Mouse (Mus musculus) c-Kit-positive CD71-positive TER-119-positive erythroid progenitor cells, embryonic 14.5 days (primary cell): ENCODE data around the gene Elf1.
"Not testable (repeated sequence)": the region's sequence is repeated elsewhere in the genome, so short reads cannot be mapped to it uniquely, and the experiment has no call there.

Experiments
- DNase-seq: peaks from one replicate; pipeline ENCODE4 v3.0.0-alpha.2; 2013; ENCODE audit warnings: low spot score

Gene Elf1

DNA sequence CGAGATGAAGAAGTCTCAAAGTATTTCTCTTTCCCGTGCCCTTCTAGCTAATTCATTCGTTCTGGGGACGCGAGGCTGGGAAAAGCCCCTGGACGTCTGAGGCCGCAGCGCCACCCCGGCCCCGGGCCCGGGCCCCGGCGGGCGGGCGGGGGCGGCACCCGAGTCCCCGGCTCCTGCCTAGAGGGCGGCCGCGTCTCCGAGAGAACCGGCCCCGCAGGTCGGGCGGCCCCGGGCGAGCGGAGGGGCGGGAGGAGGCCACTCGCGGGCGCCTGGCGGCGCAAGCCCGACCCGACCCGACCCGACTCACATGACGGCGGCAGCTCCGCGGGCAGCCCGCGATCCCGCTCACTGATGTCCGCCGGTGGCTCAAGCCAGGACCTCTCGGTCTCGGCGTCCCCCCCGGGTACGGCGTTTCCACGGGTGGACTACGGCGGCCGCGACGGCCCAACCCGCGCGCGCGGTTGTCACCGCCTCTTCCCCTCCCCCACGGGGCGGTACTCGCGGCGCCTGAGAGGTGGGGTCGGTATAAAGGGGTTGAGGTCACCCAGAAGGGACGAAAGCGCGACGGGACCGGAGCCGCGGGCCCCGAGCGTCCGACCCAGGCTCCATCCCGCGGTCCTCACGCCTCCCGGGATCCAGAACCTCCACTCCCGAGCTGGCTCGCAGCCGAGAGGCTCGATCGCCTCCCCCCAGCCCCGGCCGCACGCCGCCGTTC lies at the start of gene Elf1:
Gene Elf1 (plus strand): TSS at position 571 of the 715 bp plus-strand sequence.
- DNase-seq: peak; percentile 76

DNA sequence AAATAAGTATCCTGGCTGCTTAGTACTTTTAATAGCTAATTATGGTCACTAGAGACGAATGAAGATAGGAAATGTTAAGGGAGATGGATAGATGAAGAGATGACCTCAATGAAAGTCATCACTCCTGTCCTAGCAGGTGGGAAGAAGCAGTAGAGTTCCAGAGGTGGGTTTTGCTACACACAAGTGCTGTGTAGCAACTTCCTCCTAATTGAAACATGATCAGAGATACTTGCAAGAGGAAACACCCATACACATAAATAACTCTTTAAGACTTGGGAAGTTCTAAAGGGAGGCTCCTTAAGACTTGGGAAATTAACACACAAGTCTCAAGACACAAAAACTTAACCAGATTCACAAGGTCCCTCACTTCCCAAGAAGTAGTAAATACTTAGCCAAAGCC lies 46.9 kb upstream of the Elf1 start:
- DNase-seq: no peak

DNA sequence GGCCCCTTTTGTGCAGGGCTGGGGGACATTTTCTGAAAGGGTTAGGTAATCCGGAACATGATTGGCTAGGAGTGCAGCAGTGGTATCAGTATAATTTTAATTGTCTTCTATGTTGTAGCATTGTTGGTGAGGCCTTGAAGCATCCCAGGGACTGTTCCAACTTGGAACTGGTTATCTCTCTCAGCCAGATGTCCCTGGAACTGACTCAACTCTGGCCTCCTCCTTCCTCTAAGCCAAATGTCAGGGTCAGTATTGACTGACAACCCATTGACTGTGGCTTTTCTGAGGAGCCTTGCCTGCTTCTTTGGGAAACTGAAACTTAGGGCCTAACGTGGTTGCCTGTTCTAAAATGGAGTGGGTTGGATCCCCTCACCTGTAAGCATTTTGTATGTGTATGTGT lies 40.3 kb upstream of the Elf1 start:
- no peak for DNase-seq

DNA sequence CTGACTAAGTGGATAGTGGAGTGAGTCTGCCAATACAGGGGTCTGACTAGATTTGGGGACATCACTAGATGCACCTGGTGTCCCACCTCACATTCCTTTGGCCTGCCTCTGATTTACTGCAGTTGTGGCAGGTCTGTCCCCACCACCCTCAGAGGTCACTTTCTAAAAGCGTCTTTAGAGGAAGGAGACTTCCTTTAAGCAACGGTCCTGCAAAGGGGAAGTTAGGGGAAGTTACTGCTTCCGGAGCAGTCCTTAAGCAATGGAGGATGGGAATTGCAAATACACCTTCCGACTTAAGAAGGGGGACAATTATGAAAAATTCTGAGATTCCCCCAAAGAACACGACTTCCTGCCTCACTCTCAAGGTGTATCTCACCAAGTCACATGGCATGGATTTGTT lies 39.6 kb upstream of the Elf1 start:
- no peak for DNase-seq

DNA sequence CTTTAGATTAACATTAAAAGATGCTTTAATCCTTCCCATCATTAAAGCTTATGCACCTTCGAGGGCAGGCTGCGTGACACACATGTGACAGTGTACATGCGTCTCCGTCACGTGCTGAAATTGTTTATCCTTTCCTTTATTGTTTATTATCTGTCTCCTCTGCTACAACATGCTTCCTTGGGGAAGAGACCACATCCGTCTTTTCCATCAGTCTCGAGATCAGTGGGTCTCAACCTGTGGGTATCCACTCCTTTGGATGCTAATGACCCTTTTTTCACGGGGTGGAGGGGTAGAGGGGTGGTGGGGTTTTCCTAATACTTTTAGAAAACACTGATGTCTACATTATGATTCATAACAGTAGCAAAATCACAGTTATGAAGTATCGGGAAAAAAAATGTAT lies 36.4 kb upstream of the Elf1 start:
- DNase-seq: no peak

DNA sequence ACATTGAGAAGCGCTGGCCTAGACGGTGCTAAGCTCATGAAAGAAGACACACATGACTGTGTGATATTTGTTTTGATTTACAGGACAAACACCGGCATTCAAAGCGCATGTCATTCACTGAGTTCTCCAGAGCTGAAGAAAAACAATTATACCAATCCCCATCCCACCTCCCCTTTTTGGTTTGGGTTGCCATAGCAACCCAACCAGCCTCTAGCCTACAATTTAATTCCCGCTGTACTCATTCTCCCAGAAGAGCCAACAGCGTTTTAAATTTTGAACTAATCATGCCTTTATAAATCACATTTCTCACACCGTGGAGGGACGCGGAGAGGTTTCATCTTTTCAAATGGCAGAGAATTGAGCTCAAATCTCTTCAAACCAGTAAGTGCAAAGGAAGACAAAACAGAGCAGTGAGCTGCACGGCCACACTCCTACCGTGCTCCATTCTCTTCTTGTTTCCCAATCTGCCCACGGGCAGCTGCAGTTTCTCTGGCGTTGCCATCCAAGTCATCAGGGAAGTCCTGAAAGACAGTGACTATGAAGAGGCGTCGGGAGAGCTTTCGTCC lies 35.9 kb upstream of the Elf1 start:
- DNase-seq: no peak

DNA sequence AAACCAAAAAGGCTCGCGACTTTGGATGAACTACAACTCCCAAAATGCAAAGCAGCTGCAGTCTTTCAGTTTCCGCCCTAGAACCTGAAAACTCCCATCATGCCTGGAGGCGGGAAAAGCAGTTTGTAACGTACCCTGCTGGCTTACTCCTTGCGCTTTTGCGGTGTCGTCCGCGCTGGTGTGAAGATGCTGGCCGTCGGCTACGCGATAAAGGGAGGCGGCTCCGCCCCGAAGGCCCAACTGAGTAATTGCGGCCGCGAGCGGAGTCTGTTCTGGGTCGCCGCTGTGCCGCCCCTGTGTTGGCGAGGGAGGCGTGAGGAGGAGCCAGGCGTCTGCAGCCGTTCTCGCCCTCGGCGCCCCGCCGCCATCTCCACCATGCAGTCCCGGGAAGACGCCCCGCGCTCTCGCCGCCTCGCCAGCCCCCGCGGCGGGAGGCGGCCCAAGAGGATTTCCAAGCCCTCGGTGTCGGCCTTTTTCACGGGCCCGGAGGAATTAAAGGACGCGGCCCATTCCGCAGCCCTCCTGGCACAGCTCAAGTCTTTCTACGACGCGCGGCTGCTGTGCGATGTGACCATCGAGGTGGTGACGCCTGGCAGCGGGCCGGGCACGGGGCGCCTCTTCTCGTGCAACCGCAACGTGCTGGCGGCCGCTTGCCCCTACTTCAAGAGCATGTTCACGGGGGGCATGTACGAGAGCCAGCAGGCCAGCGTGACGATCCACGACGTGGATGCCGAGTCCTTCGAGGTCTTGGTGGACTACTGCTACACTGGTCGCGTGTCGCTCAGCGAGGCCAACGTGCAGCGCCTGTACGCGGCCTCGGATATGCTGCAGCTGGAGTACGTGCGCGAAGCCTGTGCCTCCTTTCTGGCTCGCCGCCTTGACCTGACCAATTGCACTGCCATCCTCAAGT lies 29.1 kb upstream of the Elf1 start, which contains the start of gene Kbtbd6:
Gene Kbtbd6 (plus strand): TSS at position 155 of the 910 bp plus-strand sequence.
- DNase-seq: peak; percentile 91

DNA sequence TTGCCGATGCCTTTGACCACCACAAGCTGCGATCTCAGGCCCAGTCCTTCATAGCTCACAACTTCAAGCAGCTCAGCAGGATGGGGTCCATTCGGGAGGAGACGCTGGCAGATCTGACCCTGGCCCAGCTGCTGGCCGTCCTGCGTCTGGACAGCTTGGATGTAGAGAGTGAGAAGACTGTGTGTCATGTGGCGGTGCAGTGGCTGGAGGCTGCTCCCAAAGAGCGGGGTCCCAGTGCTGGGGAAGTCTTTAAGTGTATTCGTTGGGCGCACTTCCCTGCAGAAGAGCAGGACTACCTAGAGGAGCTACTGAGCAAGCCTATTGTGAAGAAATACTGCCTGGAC lies 28.4 kb upstream of the Elf1 start:
- DNase-seq: not testable (repeated sequence)

DNA sequence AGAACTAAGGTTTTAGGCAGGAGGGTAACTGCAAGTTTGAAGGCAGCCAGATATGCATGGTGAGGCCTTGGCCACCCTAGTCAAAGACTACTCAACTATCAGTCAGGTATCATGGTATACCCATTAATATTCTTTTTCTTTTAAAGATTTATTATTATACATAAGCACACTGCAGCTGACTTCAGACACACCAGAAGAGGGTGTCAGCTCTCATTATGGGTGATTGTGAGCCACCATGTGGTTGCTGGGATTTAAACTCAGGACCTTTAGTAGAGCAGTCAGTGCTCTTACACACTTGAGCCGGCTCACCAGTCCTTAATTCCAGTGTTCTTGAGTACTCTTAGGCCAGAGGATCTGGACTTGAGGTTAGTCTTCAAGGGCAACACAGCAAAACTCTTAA lies 20.6 kb upstream of the Elf1 start:
- DNase-seq: no peak

DNA sequence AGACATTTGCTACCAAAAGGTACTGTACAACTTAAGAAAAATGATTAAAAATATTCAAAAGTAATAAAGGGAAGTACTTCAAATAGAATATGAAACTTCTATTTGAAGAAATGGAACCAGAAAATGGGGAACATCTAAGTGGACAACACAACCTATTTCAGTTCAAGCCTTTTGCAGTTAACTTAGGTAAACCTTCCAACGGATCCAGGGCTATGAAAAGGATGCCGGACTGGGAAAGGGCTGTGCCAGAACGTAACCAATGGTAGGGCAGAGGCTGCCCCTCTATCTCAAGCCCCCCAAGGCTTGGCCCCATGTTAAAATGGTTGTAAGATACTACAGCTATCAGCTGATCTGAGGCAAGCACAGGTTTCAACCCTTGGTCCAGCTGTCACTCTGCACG lies 20.0 kb upstream of the Elf1 start:
- DNase-seq: no peak

DNA sequence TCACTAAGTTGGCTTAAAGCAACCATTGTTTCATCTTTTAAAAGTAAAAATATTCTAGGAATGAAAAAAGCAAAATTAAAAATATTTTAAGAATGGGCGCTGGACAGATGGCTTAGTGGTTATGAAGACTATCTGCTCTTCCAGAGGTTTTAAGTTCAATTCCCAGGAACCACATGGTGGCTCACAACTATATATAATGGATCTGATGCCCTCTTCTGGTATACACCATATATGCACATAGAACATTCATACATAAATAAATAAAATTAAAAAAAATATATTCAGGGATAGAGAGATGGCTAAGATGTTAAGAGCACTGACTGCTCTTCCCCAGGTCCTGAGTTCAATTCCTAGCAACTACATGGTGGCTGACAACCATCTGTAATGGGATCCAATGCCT lies 15.4 kb upstream of the Elf1 start:
- DNase-seq: no peak

DNA sequence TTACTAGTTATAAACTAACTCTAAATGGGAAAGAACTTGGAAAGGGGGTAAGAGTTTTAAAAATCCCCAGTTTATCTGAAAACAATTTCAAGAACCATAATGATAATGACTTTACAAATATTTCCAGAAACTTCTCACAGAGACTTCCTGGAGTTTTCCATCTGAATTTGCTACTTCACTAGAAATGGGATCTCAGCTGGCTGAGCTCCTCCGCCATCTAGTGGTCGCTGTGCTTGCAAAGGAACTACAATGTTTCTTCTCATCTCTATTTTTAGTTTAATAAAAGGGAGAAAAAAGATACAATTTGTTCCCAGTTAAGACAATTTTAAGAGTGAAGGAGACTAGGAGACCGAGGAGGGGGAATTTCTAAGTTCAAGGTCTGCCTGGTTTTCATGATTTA lies 13.4 kb upstream of the Elf1 start:
- DNase-seq: peak; percentile 45

DNA sequence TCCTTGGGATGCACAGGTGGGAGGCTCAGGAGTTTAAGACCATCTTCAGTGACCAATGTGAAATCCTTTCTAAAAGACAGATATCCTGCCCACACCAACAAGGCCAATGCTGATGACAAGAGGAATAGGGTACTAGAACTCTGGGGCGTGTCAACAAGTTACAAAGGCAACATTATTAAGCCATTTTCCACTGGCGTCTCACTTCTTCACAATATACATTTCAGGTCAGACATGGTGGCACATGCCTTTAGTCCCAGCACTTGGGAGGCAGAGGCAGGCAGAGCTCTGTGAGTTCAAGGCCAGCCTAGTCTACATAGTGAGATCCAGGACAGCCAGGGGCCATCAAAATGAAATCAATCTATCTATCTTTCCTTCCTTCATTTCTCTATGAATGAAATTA lies 7.6 kb upstream of the Elf1 start:
- DNase-seq: no peak

DNA sequence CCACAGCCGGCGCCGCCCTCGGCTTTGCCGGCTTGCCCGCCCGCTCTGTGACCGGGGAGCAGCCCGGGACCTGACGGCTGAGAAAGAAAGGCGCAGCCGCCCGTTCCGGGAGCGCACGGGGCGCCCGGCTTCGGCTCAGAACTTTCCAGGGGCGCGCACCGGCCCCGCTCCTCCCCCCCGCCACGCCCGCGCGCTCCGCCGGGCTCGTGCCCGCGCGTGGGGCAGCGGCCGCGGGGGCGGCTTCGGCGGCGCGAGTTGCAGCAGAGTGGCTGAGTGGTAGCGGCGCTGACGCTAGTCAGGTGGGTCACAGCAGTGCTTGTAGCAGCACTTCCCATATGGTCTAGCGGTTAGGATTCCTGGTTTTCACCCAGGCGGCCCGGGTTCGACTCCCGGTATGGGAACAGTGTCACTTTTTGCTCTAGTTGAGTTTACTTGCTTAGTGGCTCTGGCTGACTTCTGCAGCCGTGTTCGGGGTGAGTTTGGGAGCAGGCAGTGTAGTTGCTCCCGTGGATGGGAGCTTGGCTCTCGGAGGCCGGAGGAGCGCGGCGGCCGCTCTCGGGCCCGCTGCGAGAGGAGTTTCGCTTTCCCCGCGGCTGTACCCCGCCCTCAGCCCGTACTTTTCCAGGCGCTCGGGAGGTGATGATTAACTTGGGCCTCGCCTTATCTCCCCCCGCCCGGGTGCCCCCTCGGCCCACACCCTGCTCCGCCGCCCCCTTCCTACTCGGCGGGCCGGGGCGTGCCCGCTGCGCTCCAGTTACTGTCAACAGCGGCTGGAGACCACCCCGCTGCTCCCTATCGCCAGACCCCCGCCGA lies 551 bp downstream of the Elf1 start, which contains the start of gene Wbp4:
Gene Wbp4 (minus strand): TSS at position 182 of the 813 bp plus-strand sequence.
- peak; percentile 89 for DNase-seq

DNA sequence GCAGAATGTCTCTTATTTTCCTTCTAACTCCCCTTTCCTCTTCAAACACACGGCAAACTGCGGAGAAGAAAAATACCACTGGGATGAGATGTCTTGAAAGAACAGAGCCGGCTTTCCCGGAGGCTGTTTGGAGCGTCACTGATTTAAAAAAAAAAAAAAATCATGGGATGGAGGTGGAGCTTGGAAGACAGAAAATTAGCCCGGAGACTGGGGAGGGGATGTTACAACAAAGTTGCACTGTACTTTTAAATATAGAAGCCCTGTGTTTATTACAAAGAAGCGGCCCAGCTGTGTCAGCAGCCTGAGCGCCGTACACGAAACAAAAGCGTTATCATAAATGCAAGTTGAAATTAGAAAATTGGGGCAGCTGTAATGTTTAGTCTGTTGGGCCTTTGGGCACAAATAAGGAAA lies 1.3 kb downstream of the Elf1 start:
- peak; percentile 40 for DNase-seq

DNA sequence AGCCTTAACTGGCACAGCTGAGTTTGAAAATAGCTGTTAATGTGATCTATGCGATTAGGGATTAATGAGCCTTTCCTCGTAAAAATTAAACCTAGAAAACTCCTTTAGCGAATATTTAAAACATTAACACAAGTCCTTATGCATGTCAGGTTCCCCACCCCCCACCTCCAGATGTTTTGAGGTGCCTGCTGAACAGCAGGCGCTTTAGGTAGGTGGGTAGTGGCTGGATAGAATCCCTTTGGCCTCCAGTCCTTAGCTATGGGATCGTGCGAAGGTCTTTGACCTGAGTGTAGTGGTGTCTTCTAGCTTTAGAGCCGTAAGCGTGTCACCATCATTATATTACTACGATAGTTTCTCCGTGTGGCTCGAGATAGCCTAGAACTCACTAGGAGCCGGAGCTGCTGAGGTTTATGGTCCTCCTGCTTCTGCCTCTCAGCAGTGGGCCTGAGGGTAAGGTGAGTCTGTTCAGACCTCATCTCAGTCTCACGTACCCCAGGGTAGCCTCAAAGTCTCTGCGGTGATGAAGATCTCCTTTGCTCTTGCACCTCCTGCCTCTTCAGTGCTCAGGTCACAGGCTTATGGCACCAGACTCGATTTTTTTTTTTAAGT lies 1.9 kb downstream of the Elf1 start:
- peak; percentile 27 for DNase-seq

DNA sequence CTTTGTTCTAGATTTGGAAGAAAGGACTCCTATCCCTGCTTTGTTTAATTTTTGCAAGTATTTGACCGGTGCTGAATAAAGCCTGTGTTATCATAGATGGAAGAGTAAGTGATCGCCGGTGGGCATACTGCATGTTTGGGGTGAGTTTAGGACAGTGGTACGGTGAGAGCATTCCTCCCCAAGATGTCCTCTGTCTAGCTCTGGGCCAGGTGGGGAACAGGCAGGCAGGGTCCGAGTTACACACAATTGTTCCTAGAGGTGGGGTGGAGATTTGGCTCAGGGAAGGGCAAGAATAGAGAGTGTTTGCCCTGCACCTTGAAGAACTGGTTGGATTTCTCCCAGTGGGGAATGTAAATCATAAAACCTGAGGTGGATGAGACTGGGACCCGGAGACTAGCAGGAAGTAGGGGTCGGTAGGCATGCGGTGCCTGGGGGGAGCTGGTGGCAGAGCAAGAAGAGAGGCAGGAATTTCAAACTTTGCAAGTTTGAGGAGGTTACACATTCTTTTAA lies 2.7 kb downstream of the Elf1 start:
- no peak for DNase-seq

DNA sequence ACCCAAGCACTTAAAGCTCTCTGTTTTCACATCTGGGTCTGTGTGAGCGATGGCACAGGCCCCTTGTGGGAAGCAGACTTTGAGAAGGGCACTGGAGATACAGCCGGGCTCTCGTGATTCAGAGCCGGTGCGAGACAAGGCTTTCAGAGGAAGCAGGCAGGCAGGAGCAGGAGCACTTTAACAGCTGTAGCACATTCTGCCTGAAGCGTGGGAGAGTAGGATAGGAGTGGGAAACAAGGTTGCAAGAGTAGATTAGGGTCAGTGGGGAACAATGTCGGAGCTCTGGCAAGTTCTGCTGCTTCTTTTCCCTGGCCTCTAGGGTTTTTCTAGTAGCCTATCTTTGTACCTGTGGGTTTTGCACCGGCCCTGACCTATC lies 5.6 kb downstream of the Elf1 start:
- DNase-seq: peak; percentile 49

DNA sequence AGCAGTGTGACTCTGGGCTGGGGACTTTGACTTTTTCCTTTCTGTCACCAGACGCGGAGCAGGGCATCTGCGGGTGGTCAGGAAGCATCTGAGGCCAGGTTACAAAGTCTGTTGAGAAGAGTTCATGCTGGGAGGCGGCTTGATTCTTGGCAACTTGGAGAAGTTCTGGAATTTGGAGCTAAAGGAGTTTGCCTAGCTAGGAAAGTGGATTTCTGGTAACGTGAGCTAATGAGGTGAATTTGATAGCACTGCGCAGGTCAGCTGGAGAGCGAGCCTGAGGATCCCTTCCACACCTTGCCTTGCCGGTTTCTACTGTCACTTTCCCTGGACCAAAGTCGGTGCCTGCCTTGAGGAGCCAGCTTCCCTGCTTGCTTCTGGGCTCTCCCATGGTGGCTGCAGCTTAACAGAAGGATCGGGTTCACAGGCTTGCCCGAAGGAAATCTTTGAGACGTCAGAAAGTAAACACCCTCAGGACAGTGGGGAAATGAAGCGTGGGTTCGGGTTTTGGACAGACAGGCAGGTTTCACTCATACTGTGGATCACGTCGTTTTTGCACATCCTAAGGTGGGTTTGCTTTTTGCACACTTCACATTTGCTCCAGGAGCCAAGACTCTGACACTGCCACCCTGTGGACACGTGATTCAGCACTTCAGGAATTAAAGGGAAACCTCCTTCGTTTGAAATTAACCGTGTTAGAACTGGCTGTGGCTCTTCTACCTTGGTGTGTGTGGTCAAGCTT lies 6.2 kb downstream of the Elf1 start:
- DNase-seq: peak; percentile 63

DNA sequence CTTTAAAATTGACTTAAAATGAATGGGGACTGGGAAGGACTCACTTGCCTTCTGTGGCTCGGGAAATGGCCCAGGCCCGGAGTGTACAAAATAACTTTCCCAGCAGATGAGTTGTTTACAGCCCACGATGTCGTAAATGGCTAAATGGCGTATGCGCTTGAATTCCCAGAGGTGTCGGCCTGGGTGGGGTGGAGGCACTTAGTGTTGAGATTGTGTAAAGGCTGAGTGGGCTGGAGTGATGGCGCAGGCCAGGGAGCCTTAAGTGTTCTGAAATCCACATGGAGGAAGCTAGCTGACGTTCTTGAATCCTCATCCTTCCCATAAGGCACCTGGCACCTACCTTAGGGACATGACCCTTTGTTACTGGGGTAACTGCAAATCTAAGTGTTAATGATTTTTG lies 7.5 kb downstream of the Elf1 start:
- DNase-seq: no peak

DNA sequence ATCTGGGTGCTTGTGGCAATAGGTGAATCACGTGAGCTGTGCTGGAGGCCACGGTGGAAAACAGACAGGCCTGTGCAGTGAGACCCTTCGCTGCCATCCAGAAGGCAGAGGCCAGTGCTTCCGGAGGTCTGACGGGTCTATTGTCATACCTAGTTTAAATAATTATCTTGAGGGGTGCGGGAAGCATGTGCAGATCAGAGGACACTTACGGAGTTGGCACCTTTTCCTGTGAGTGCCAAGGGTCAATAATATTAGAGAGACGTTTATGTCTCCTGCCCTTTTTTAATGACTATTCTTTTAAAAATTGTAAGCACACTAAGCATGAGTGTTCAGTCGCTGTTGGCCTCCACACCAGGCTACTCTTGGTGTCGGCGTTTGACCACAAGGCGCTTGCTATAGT lies 8.2 kb downstream of the Elf1 start:
- no peak for DNase-seq
